ENCODE assay signal across 11 mouse cellular contexts in genomic region chr2:164083609-164084341, GRCm38 (mm10). TPM values are rescaled to one million over a fixed set of nuclear protein-coding genes. Genes with fewer than 3 reads are reported as not detected.
DNase-seq lines count a peak whose midpoint lies in the region; ATAC-seq and TF ChIP-seq lines count a peak whose summit lies in the region.
"Had no signal": no experiment of that assay in that cellular context is flagged by ENCODE, and none has a peak within 500 bp of the region (broad histone marks: within the 10 kb centered on the region; RNA-seq: fewer than 3 reads in every experiment).

No protein-coding gene starts in this region.

- no peaks in the 10 kb centered on the region for H3K9me3 ChIP-seq in lung, embryonic 15.5 days
- H3K9me3 ChIP-seq: embryonic facial prominence, embryonic 12.5 days; midbrain, embryonic 12.5 days had no signal

- TF ChIP-seq CTCF in bone marrow macrophage, adult 2 months (IDR thresholded peaks at IDR 0.05; ENCODE audit: low read depth, low read length), result no peak

- WGBS in lung, embryonic 15.5 days, result 59% methylated on average over 18 of the region's 19 CpGs

- H3K36me3 ChIP-seq in lung, embryonic 15.5 days, result peaks cover 76% of the 10 kb centered on the region

- no peaks in the 10 kb centered on the region for H3K27me3 ChIP-seq in lung, embryonic 15.5 days
- H3K27me3 ChIP-seq: embryonic facial prominence, embryonic 12.5 days; midbrain, embryonic 12.5 days had no signal

- no peak overlapping the region for H3K4me2 ChIP-seq in lung, embryonic 15.5 days
- H3K4me2 ChIP-seq: embryonic facial prominence, embryonic 12.5 days; midbrain, embryonic 12.5 days had no signal

- H3K4me1 ChIP-seq in bone marrow macrophage, adult 2 months (ENCODE audit: control insufficient read depth, insufficient read depth, low read length), result peaks cover 34% of the 10 kb centered on the region
- H3K4me1 ChIP-seq in lung, embryonic 15.5 days, result 0 out of 2 replicates have a peak, but pooled peaks cover 3% of the 10 kb centered on the region
- H3K4me1 ChIP-seq: embryonic facial prominence, embryonic 12.5 days; midbrain, embryonic 12.5 days had no signal

- TF ChIP-seq POLR2A in bone marrow macrophage, adult 2 months (IDR thresholded peaks at IDR 0.05; ENCODE audit: borderline replicate concordance, low read depth, low read length), result no peak

- H3K27ac ChIP-seq in bone marrow macrophage, adult 2 months (ENCODE audit: insufficient read depth, low read depth, low read length), result peak overlapping the region; percentile 98
- peak overlapping the region; percentile 29 for H3K27ac ChIP-seq in lung, embryonic 15.5 days
- H3K27ac ChIP-seq: embryonic facial prominence, embryonic 12.5 days; midbrain, embryonic 12.5 days had no signal

- peak; percentile 69 for ATAC-seq in CD4-positive, CD25-positive, alpha-beta regulatory T cell, adult 4 months
- ATAC-seq in lung, embryonic 15.5 days (ENCODE audit: borderline replicate concordance, extremely low read depth, low FRiP score, low TSS enrichment), result peak; percentile 52; the same call in 1 of the 2 replicates

- H3K9ac ChIP-seq in lung, embryonic 15.5 days, result no peak overlapping the region
- H3K9ac ChIP-seq: embryonic facial prominence, embryonic 12.5 days; midbrain, embryonic 12.5 days had no signal

- peak overlapping the region; percentile 56 for H3K4me3 ChIP-seq in bone marrow macrophage, adult 2 months (ENCODE audit: insufficient read depth, low read length)
- no peak overlapping the region for H3K4me3 ChIP-seq in lung, embryonic 15.5 days
- H3K4me3 ChIP-seq: embryonic facial prominence, embryonic 12.5 days; midbrain, embryonic 12.5 days had no signal

- DNase-seq in spleen, adult 12 weeks (ENCODE audit: low spot score), result peak; percentile 55
- no peak for DNase-seq in gastrocnemius, adult 8-10 months (ENCODE audit: low spot score in 2 of 2)
- DNase-seq in ovary, postnatal 36 days (ENCODE audit: low spot score), result no peak
- no peak for DNase-seq in cerebellum, adult 9-10 months
- no peak for DNase-seq in frontal cortex, postnatal 10 days (ENCODE audit: low spot score in 2 of 2)
- DNase-seq: kidney, postnatal 14 days had no signal

RNA-seq across cellular contexts. Expression of gene Tomm34, which starts 12.8 kb away (rescaled TPM):
- 100 to 1,000 TPM; 132 to 139 TPM for polyA plus RNA-seq in CD4-positive, CD25-positive, alpha-beta regulatory T cell, adult 4 months (2017; shearing (Covaris generic))
- polyA plus RNA-seq in bone marrow macrophage, adult 2 months (2012; ENCODE audit: insufficient read depth, insufficient read length, missing spikeins), result 60.6 and 63.8 TPM in 2 replicates
- polyA plus RNA-seq in lung, embryonic 15.5 days (2015; fragmentation: Nextera tagmentation; extraction: Ambion mirVana), result 52.3 and 53.0 TPM in 2 replicates
- total RNA-seq in gastrocnemius, adult 8-10 months (2022), result 10 to 100 TPM; 12.7 to 15.9 (median 13.6) TPM

RNA-seq across cellular contexts. Expression of gene Stk4, which starts 13.7 kb away (rescaled TPM):
- polyA plus RNA-seq in CD4-positive, CD25-positive, alpha-beta regulatory T cell, adult 4 months (2017; shearing (Covaris generic)), result 100 to 1,000 TPM; 158 to 175 TPM
- polyA plus RNA-seq in bone marrow macrophage, adult 2 months (2012; ENCODE audit: insufficient read depth, insufficient read length, missing spikeins), result 69.9 and 82.6 TPM in 2 replicates
- 20.3 and 23.2 TPM in 2 replicates for polyA plus RNA-seq in lung, embryonic 15.5 days (2015; fragmentation: Nextera tagmentation; extraction: Ambion mirVana)
- total RNA-seq in gastrocnemius, adult 8-10 months (2022), result 1 to 10 TPM; 6.2 to 8.5 (median 7.2) TPM

RNA-seq across cellular contexts. Expression of gene Pabpc1l, which starts 58.5 kb away (rescaled TPM):
- polyA plus RNA-seq in CD4-positive, CD25-positive, alpha-beta regulatory T cell, adult 4 months (2017; shearing (Covaris generic)), result 1 to 10 TPM in 1 of 2 experiments, not detected in 1; 4.4 TPM
- polyA plus RNA-seq in bone marrow macrophage, adult 2 months (2012; ENCODE audit: insufficient read depth, insufficient read length, missing spikeins), result 2.5 and 3.2 TPM in 2 replicates
- polyA plus RNA-seq in lung, embryonic 15.5 days (2015; fragmentation: Nextera tagmentation; extraction: Ambion mirVana), result 1.2 TPM in 2 replicates
- total RNA-seq in gastrocnemius, adult 8-10 months (2022), result under 1 TPM in 1 of 4 experiments, not detected in 3; 0.31 TPM
